Comparison of ENCODE assay signal across 20 mouse cellular contexts in genomic region chr1:40077328-40077727, GRCm38 (mm10). TPM values are rescaled to one million over a fixed set of nuclear protein-coding genes. Genes with fewer than 3 reads are reported as not detected.
DNase-seq lines count a peak whose midpoint lies in the region; ATAC-seq and TF ChIP-seq lines count a peak whose summit lies in the region.
"Had no signal": no experiment of that assay in that cellular context is flagged by ENCODE, and none has a peak within 500 bp of the region (broad histone marks: within the 10 kb centered on the region; RNA-seq: fewer than 3 reads in every experiment).

No protein-coding gene starts in this region.

- H3K9me3 ChIP-seq in midbrain, embryonic 11.5 days (ENCODE audit: control insufficient read depth, low read length): no peaks in the 10 kb centered on the region
- H3K9me3 ChIP-seq in midbrain, embryonic 13.5 days: no peaks in the 10 kb centered on the region
- no peaks in the 10 kb centered on the region for H3K9me3 ChIP-seq in CH12.LX (replicated peaks; ENCODE audit: low read length)
- no peaks in the 10 kb centered on the region for H3K9me3 ChIP-seq in midbrain, embryonic 16.5 days (replicated peaks; ENCODE audit: control insufficient read depth, low read length, poor library complexity, severe bottlenecking)
- H3K9me3 ChIP-seq: G1E had no signal

- no peak for TF ChIP-seq RAD21 in CH12.LX (IDR thresholded peaks at IDR 0.05; ENCODE audit: low read depth, low read length)

- H3K4me1 ChIP-seq in midbrain, embryonic 11.5 days (ENCODE audit: control insufficient read depth, insufficient read depth, low read length): 0 out of 2 replicates have a peak, but pooled peaks cover 1% of the 10 kb centered on the region
- 0 out of 2 replicates have a peak, but pooled peaks cover under 1% of the 10 kb centered on the region for H3K4me1 ChIP-seq in midbrain, embryonic 13.5 days (replicated peaks)
- peaks cover 7 to 50% of the 10 kb centered on the region in 2 experiments for H3K4me1 ChIP-seq in CH12.LX (ENCODE audit: control insufficient read depth in 1 of 2, insufficient read depth in 2 of 2)
- H3K4me1 ChIP-seq in midbrain, embryonic 16.5 days (ENCODE audit: control insufficient read depth, insufficient read depth, low read length): no peaks in the 10 kb centered on the region

- no peak for TF ChIP-seq CTCF in CH12.LX (conservative IDR thresholded peaks at IDR 0.05 in 1 of 2, IDR thresholded peaks at IDR 0.05 in 1 of 2; ENCODE audit: low read depth in 2 of 2, low read length in 2 of 2)

- in situ Hi-C loops in CH12.LX (cut with MboI; ENCODE audit: low pct_ligation_motif_present, low pct_unique_long_range_greater_than_20kb, low sequenced_read_pairs): no loop called here

- H3K27me3 ChIP-seq in midbrain, embryonic 11.5 days (ENCODE audit: control insufficient read depth, insufficient read depth, low read length): no peaks in the 10 kb centered on the region
- H3K27me3 ChIP-seq in midbrain, embryonic 13.5 days: no peaks in the 10 kb centered on the region
- H3K27me3 ChIP-seq in CH12.LX (replicated peaks): no peaks in the 10 kb centered on the region
- H3K27me3 ChIP-seq in midbrain, embryonic 16.5 days (ENCODE audit: control insufficient read depth, insufficient read depth, low read depth, low read length): no peaks in the 10 kb centered on the region

- peak; percentile 58 for TF ChIP-seq EP300 in CH12.LX (IDR thresholded peaks at IDR 0.05; ENCODE audit: low read length)

- no peak overlapping the region for H3K4me2 ChIP-seq in midbrain, embryonic 11.5 days
- no peak overlapping the region for H3K4me2 ChIP-seq in midbrain, embryonic 13.5 days (replicated peaks)
- H3K4me2 ChIP-seq in CH12.LX (ENCODE audit: insufficient read depth, low read depth, poor library complexity, severe bottlenecking): no peak overlapping the region
- H3K4me2 ChIP-seq in midbrain, embryonic 16.5 days (ENCODE audit: low read length): no peak overlapping the region

- TF ChIP-seq POLR2A in CH12.LX (IDR thresholded peaks at IDR 0.05; ENCODE audit: low read depth, low read length): no peak

- no peak overlapping the region for H3K9ac ChIP-seq in midbrain, embryonic 11.5 days (ENCODE audit: low read length)
- H3K9ac ChIP-seq in midbrain, embryonic 13.5 days (replicated peaks): no peak overlapping the region
- H3K9ac ChIP-seq in CH12.LX (ENCODE audit: insufficient read depth, low read depth): no peak overlapping the region
- H3K9ac ChIP-seq in midbrain, embryonic 16.5 days (ENCODE audit: low read depth, low read length): no peak overlapping the region

- dilution Hi-C loops in CH12.LX (cut with MboI; ENCODE audit: extremely low pct_ligation_motif_present, extremely low pct_unique_long_range_greater_than_20kb, low sequenced_read_pairs): no loop called here

- no peak overlapping the region for H3K4me3 ChIP-seq in midbrain, embryonic 11.5 days (ENCODE audit: low read depth, low read length)
- H3K4me3 ChIP-seq in midbrain, embryonic 13.5 days (replicated peaks): no peak overlapping the region
- H3K4me3 ChIP-seq in CH12.LX (replicated peaks in 1 of 3; ENCODE audit: low read depth in 2 of 3, low read length in 2 of 3, poor library complexity in 1 of 3): no peak overlapping the region
- H3K4me3 ChIP-seq in midbrain, embryonic 16.5 days (ENCODE audit: low read depth, low read length): no peak overlapping the region

- H3K36me3 ChIP-seq in midbrain, embryonic 11.5 days (ENCODE audit: control insufficient read depth, insufficient read depth, low read length): no peaks in the 10 kb centered on the region
- H3K36me3 ChIP-seq in midbrain, embryonic 13.5 days: no peaks in the 10 kb centered on the region
- no peaks in the 10 kb centered on the region for H3K36me3 ChIP-seq in CH12.LX (replicated peaks in 1 of 2; ENCODE audit: control insufficient read depth in 1 of 2, insufficient read depth in 1 of 2, low read length in 1 of 2)
- H3K36me3 ChIP-seq in midbrain, embryonic 16.5 days (ENCODE audit: control insufficient read depth, insufficient read depth, low read length): no peaks in the 10 kb centered on the region
- H3K36me3 ChIP-seq: G1E had no signal

- no peak overlapping the region for H3K27ac ChIP-seq in midbrain, embryonic 11.5 days (ENCODE audit: low read depth, low read length)
- H3K27ac ChIP-seq in midbrain, embryonic 13.5 days: no peak overlapping the region
- no peak overlapping the region for H3K27ac ChIP-seq in CH12.LX (ENCODE audit: insufficient read depth, low read depth)
- no peak overlapping the region for H3K27ac ChIP-seq in midbrain, embryonic 16.5 days (ENCODE audit: low read length)

- H3K79me2 ChIP-seq in CH12.LX (replicated peaks; ENCODE audit: control insufficient read depth, extremely low read depth, insufficient read depth, poor library complexity, severe bottlenecking): no peaks in the 10 kb centered on the region

- 100% methylated on average over 2 of the region's 2 CpGs for WGBS in midbrain, embryonic 11.5 days
- WGBS in midbrain, embryonic 13.5 days: 93% methylated on average over 2 of the region's 2 CpGs
- WGBS in midbrain, embryonic 16.5 days: 100% methylated on average over 2 of the region's 2 CpGs

- ATAC-seq in midbrain, embryonic 11.5 days (ENCODE audit: low FRiP score): no peak
- no peak for ATAC-seq in midbrain, embryonic 13.5 days
- no peak for ATAC-seq in midbrain, embryonic 16.5 days
- ATAC-seq: activated CD4-positive, CD25-positive, alpha-beta regulatory T cell, adult 4 months; CD4-positive, CD25-positive, alpha-beta regulatory T cell, adult 4 months; Patski had no signal

- peak; percentile 53 for DNase-seq in midbrain, embryonic 11.5 days (ENCODE audit: low spot score, missing footprints)
- no peak for DNase-seq in CH12.LX (ENCODE audit: extremely low read depth)
- DNase-seq: adrenal gland, adult 2 months; adrenal gland, adult 8-10 months; adrenal gland, postnatal 10 days; adrenal gland, postnatal 14 days; adrenal gland, postnatal 25 days; adrenal gland, postnatal 36 days; B cell, adult 2 months; cerebellum, adult 11 months; cerebellum, adult 11-12 months; cerebellum, adult 18-20 months; cerebellum, adult 2 months had no signal

TF ChIP-seq in CH12.LX, 34 proteins besides CTCF, POLR2A, EP300 and RAD21 (continues in another document):
- TF ChIP-seq TBP (conservative IDR thresholded peaks at IDR 0.05; ENCODE audit: low read depth, low read length) (no peak), BHLHE40 (IDR thresholded peaks at IDR 0.05; ENCODE audit: low read depth, low read length) (0 out of 2 replicates have a peak, but pooled peaks have one; percentile 6), TCF12 (IDR thresholded peaks at IDR 0.05; ENCODE audit: low read depth, low read length) (no peak), MAZ (IDR thresholded peaks at IDR 0.05; ENCODE audit: low read depth, low read length) (0 out of 2 replicates have a peak, but pooled peaks have one; percentile 36), UBTF (IDR thresholded peaks at IDR 0.05; ENCODE audit: low read depth, low read length) (no peak), MYC (IDR thresholded peaks at IDR 0.05; ENCODE audit: low read depth, low read length) (no peak), ZC3H11A (IDR thresholded peaks at IDR 0.05; ENCODE audit: low read depth, low read length) (no peak), JUN (IDR thresholded peaks at IDR 0.05; ENCODE audit: insufficient read depth, low read depth, low read length) (peak; percentile 38; the same call in 1 of the 2 replicates), GABPA (IDR thresholded peaks at IDR 0.05; ENCODE audit: insufficient replicate concordance, low read depth, low read length) (no peak), POLR2AphosphoS2 (IDR thresholded peaks at IDR 0.05; ENCODE audit: low read depth, low read length) (no peak), ETS1 (conservative IDR thresholded peaks at IDR 0.05; ENCODE audit: low read depth, low read length) (no peak), MXI1 (IDR thresholded peaks at IDR 0.05; ENCODE audit: low read depth, low read length) (no peak), PAX5 (IDR thresholded peaks at IDR 0.05; ENCODE audit: low read length) (no peak), USF1 (IDR thresholded peaks at IDR 0.05; ENCODE audit: low read depth, low read length) (no peak), SIN3A (IDR thresholded peaks at IDR 0.05; ENCODE audit: low read length) (no peak), CHD1 (IDR thresholded peaks at IDR 0.05; ENCODE audit: low read depth, low read length) (no peak), USF2 (conservative IDR thresholded peaks at IDR 0.05; ENCODE audit: low read depth, low read length) (no peak), IRF4 (IDR thresholded peaks at IDR 0.05; ENCODE audit: low read depth, low read length) (peak; percentile 76), HCFC1 (IDR thresholded peaks at IDR 0.05; ENCODE audit: low read depth, low read length) (no peak), CHD2 (IDR thresholded peaks at IDR 0.05; ENCODE audit: low read length) (no peak), E2F4 (IDR thresholded peaks at IDR 0.05; ENCODE audit: insufficient replicate concordance, low read depth, low read length) (no peak), RCOR1 (conservative IDR thresholded peaks at IDR 0.05; ENCODE audit: low read depth, low read length) (no peak), JUND (conservative IDR thresholded peaks at IDR 0.05; ENCODE audit: low read depth, low read length) (peak; percentile 54), ELF1 (IDR thresholded peaks at IDR 0.05; ENCODE audit: low read depth, low read length) (no peak), KAT2A (IDR thresholded peaks at IDR 0.05; ENCODE audit: insufficient replicate concordance, low read length) (no peak), ZKSCAN1 (IDR thresholded peaks at IDR 0.05; ENCODE audit: borderline replicate concordance, low read depth, low read length) (no peak), SMC3 (IDR thresholded peaks at IDR 0.05; ENCODE audit: low read depth, low read length) (no peak), MAFK (IDR thresholded peaks at IDR 0.05; ENCODE audit: insufficient replicate concordance, low read length) (no peak), ZMIZ1 (IDR thresholded peaks at IDR 0.05; ENCODE audit: low read depth, low read length) (no peak), NELFE (IDR thresholded peaks at IDR 0.05; ENCODE audit: low read depth, low read length) (no peak), ZNF384 (IDR thresholded peaks at IDR 0.05; ENCODE audit: low read depth, low read length) (no peak), MEF2A (IDR thresholded peaks at IDR 0.05; ENCODE audit: borderline replicate concordance, low read depth, low read length) (0 out of 2 replicates have a peak, but pooled peaks have one; percentile 11)

RNA-seq across cellular contexts. Expression of gene Il1r2, which starts 3.4 kb away (rescaled TPM):
- 0.15 and 0.27 TPM in 2 replicates for polyA plus RNA-seq in midbrain, embryonic 11.5 days (2014; fragmentation: Nextera tagmentation; extraction: Ambion mirVana)
- polyA plus RNA-seq in midbrain, embryonic 13.5 days (2015; fragmentation: Nextera tagmentation; extraction: Ambion mirVana): 0.15 TPM in 1 of 2 replicates, not detected in the other
- total RNA-seq in CH12.LX (2012; rRNA removed): 0.13 and 0.17 TPM in 2 replicates
- 2.2 and 2.8 TPM in 2 replicates for total RNA-seq in CH12.LX (2014; rRNA removed)
- polyA plus RNA-seq in CH12.LX (2012; ENCODE audit: insufficient read length, low read depth): 1.0 and 1.1 TPM in 2 replicates
- 0.72 and 1.2 TPM in 2 replicates for polyA plus RNA-seq in midbrain, embryonic 16.5 days (2015; fragmentation: Nextera tagmentation; extraction: Ambion mirVana)
- total RNA-seq: adrenal gland, postnatal 25 days; MEL had no signal
- polyA plus RNA-seq: adrenal gland, adult 2 months; G1E had no signal
